8 mouse cellular contexts compared by ENCODE assay signal in the genomic region with DNA sequence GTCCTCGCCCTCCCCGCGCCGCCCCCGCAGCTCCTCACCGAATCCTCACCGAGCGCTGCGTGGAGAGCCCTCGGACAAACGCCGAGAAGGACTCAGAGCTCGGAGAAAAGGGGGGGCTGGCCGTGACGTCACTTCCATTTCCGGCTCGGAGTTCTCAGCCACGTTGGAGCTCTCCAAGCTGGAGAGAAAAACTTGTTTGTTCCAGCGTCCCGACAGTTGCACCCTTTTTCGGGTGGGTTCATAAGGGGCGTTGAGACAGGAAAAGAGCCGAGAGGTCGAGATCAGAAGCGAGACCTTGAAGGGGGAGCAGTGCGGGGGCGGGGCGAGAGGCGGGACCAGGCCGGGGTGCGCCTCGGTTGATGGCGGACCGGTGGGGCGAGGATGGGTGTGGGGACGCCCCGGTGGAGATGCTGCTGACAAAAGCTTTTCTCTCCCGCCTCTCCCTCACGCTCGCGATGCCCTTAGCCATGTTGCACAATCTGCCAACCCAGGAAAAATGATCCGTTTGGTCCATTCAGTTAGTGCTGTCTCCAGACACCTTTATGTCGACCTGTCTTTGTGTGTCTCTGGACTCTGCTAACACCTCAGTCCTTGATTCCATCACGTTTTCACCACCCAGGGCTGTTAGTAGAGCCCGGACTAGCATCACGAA. TPM values are rescaled to one million over a fixed set of nuclear protein-coding genes. Genes with fewer than 3 reads are reported as not detected.
A peak's percentile ranks its signal among the peaks of the same experiment; 100 is the strongest.
DNase-seq lines count a peak whose midpoint lies in the region; ATAC-seq and TF ChIP-seq lines count a peak whose summit lies in the region.

A gene (minus strand): TSS at position 112 of the 652 bp plus-strand sequence.

- H3K9ac ChIP-seq in embryonic facial prominence, embryonic 15.5 days, result peak within 1 kb of the TSS; percentile 85
- peak within 1 kb of the TSS; percentile 98 for H3K9ac ChIP-seq in limb, embryonic 13.5 days
- H3K9ac ChIP-seq in midbrain, embryonic 15.5 days, result peak within 1 kb of the TSS; percentile 91

- H3K4me3 ChIP-seq in bone marrow macrophage, adult 2 months (ENCODE audit: insufficient read depth, low read length), result peak within 1 kb of the TSS; percentile 82
- peak within 1 kb of the TSS; percentile 95 for H3K4me3 ChIP-seq in embryonic facial prominence, embryonic 15.5 days (replicated peaks)
- H3K4me3 ChIP-seq in limb, embryonic 13.5 days, result peak within 1 kb of the TSS; percentile 82
- H3K4me3 ChIP-seq in midbrain, embryonic 15.5 days, result peak within 1 kb of the TSS; percentile 91

- no peak for TF ChIP-seq CTCF in bone marrow macrophage, adult 2 months (IDR thresholded peaks at IDR 0.05; ENCODE audit: low read depth, low read length)

- H3K9me3 ChIP-seq in embryonic facial prominence, embryonic 15.5 days (replicated peaks), result no peaks in the 10 kb centered on the region
- no peaks in the 10 kb centered on the region for H3K9me3 ChIP-seq in limb, embryonic 13.5 days
- no peaks in the 10 kb centered on the region for H3K9me3 ChIP-seq in midbrain, embryonic 15.5 days

- H3K27me3 ChIP-seq in embryonic facial prominence, embryonic 15.5 days, result no peaks in the 10 kb centered on the region
- H3K27me3 ChIP-seq in limb, embryonic 13.5 days, result no peaks in the 10 kb centered on the region
- no peaks in the 10 kb centered on the region for H3K27me3 ChIP-seq in midbrain, embryonic 15.5 days (replicated peaks)

- DNase-seq in A20 (ENCODE audit: low read depth, low spot score), result peak; percentile 93
- peak; percentile 87 to 91 for DNase-seq in heart, adult 9 months (ENCODE audit: low spot score in 2 of 2)
- DNase-seq in kidney, adult 9 months, result peak; percentile 88
- DNase-seq in spleen, adult 18-20 months, result peak; percentile 80 to 91

- H3K27ac ChIP-seq in bone marrow macrophage, adult 2 months (ENCODE audit: insufficient read depth, low read depth, low read length), result peak within 1 kb of the TSS; percentile 86
- peak within 1 kb of the TSS; percentile 100 for H3K27ac ChIP-seq in embryonic facial prominence, embryonic 15.5 days (replicated peaks)
- H3K27ac ChIP-seq in limb, embryonic 13.5 days, result peak within 1 kb of the TSS; percentile 99
- H3K27ac ChIP-seq in midbrain, embryonic 15.5 days, result peak within 1 kb of the TSS; percentile 98

- peak; percentile 88 for ATAC-seq in embryonic facial prominence, embryonic 15.5 days (ENCODE audit: insufficient number of reproducible peaks, low FRiP score, low TSS enrichment, low read depth)
- peak; percentile 95 for ATAC-seq in limb, embryonic 13.5 days (ENCODE audit: low FRiP score, low read depth)
- peak; percentile 91 for ATAC-seq in midbrain, embryonic 15.5 days (replicated peaks)

- WGBS in embryonic facial prominence, embryonic 15.5 days, result under 1% methylated on average over 46 of the region's 46 CpGs
- WGBS in limb, embryonic 13.5 days, result under 1% methylated on average over 46 of the region's 46 CpGs
- WGBS in midbrain, embryonic 15.5 days, result under 1% methylated on average over 46 of the region's 46 CpGs

- peaks cover 3% of the 10 kb centered on the region; the same call in 1 of the 2 replicates for H3K36me3 ChIP-seq in embryonic facial prominence, embryonic 15.5 days
- peaks cover 19% of the 10 kb centered on the region for H3K36me3 ChIP-seq in limb, embryonic 13.5 days
- H3K36me3 ChIP-seq in midbrain, embryonic 15.5 days (replicated peaks), result no peaks in the 10 kb centered on the region

- peaks cover 10% of the 10 kb centered on the region for H3K4me1 ChIP-seq in bone marrow macrophage, adult 2 months (ENCODE audit: control insufficient read depth, insufficient read depth, low read length)
- H3K4me1 ChIP-seq in embryonic facial prominence, embryonic 15.5 days, result peaks cover 18% of the 10 kb centered on the region
- peaks cover 33% of the 10 kb centered on the region for H3K4me1 ChIP-seq in limb, embryonic 13.5 days
- H3K4me1 ChIP-seq in midbrain, embryonic 15.5 days, result peaks cover 38% of the 10 kb centered on the region

- peak within 1 kb of the TSS; percentile 62 for H3K4me2 ChIP-seq in embryonic facial prominence, embryonic 15.5 days (replicated peaks)
- peak within 1 kb of the TSS; percentile 79 for H3K4me2 ChIP-seq in limb, embryonic 13.5 days (replicated peaks)
- H3K4me2 ChIP-seq in midbrain, embryonic 15.5 days, result peak within 1 kb of the TSS; percentile 85

- TF ChIP-seq POLR2A in bone marrow macrophage, adult 2 months (IDR thresholded peaks at IDR 0.05; ENCODE audit: borderline replicate concordance, low read depth, low read length), result no peak

RNA-seq across cellular contexts. Expression of the gene that starts here (rescaled TPM):
- polyA plus RNA-seq in bone marrow macrophage, adult 2 months (2012; ENCODE audit: insufficient read depth, insufficient read length, missing spikeins), result 16.1 and 20.6 TPM in 2 replicates
- 105 and 114 TPM in 2 replicates for polyA plus RNA-seq in embryonic facial prominence, embryonic 15.5 days (2015; fragmentation: Nextera tagmentation; extraction: Ambion mirVana)
- polyA plus RNA-seq in limb, embryonic 13.5 days (2015; fragmentation: Nextera tagmentation; extraction: Ambion mirVana), result 144 and 152 TPM in 2 replicates
- polyA plus RNA-seq in midbrain, embryonic 15.5 days (2015; fragmentation: Nextera tagmentation; extraction: Ambion mirVana), result 117 and 124 TPM in 2 replicates

Comparison
In these comparisons a context has a peak if more than half of its experiments do, and no peak if none do; other contexts are left out.
1. Peak in every context shown above with its lines: DNase-seq, ATAC-seq, H3K4me3 ChIP-seq and H3K27ac ChIP-seq.